Mouse (Mus musculus): ENCODE measurements around the gene Ubl5.

DNA sequence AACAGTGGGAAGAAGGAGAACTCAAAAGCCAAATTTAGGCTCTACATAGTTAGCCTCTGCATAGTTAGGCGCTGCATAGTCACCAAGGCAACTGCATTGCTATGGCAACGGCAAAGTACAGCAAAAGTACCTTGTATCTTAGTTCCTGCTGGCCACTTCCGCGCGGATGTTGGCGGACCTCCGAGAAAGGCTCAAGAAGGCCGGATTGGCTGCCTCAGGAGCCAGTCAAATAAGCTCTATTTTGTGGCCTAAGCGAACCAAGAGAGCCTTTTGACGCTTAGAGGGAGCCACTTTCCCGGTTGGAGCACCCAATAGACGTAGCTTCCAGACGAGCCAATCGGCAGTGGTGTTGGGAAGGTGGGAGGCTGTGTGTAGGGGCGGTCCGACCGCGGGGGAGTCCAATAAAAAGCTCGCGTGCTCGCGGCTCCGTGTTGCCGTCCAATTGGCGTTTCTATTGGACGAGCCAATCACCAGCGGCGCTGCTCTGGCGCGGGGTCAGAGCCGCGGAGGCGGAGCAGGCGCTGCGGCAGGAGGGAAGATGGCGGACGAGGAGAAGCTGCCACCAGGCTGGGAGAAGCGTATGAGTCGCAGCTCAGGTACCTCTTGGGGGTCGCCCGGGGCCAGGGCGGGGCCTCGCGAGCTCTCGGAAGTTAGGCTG is 9.1 kb downstream of the Ubl5 start, which contains the start of gene Pin1:
- TF ChIP-seq CTCF (IDR thresholded peaks at IDR 0.05; ENCODE audit: low read depth) = no peak
- no peak; the same call in 1 of the 2 replicates for TF ChIP-seq EP300 (IDR thresholded peaks at IDR 0.05; ENCODE audit: low read depth)

All from heart, postnatal 0 days (tissue).